9 mouse cellular contexts compared by ENCODE assay signal in genomic region chr5:111810079-111810808, GRCm38 (mm10).
DNase-seq lines count a peak whose midpoint lies in the region; ATAC-seq and TF ChIP-seq lines count a peak whose summit lies in the region.
"Had no signal": no experiment of that assay in that cellular context is flagged by ENCODE, and none has a peak within 500 bp of the region (broad histone marks: within the 10 kb centered on the region; RNA-seq: fewer than 3 reads in every experiment).

No protein-coding gene starts in this region.

- H3K9me3 ChIP-seq in lung, embryonic 14.5 days (ENCODE audit: low read depth, low read length): no peaks in the 10 kb centered on the region
- H3K9me3 ChIP-seq in embryonic facial prominence, embryonic 10.5 days: no peaks in the 10 kb centered on the region
- H3K9me3 ChIP-seq in heart, postnatal 0 days (replicated peaks; ENCODE audit: control insufficient read depth, low read length): no peaks in the 10 kb centered on the region
- H3K9me3 ChIP-seq: megakaryocyte, embryonic 14.5 days had no signal

- no peak overlapping the region for H3K27ac ChIP-seq in lung, embryonic 14.5 days (ENCODE audit: low read depth)
- H3K27ac ChIP-seq in embryonic facial prominence, embryonic 10.5 days (replicated peaks): peak overlapping the region; percentile 46
- no peak overlapping the region; the same call in 1 of the 2 replicates for H3K27ac ChIP-seq in heart, postnatal 0 days (ENCODE audit: low read depth)

- no peak overlapping the region for H3K9ac ChIP-seq in lung, embryonic 14.5 days
- no peak overlapping the region for H3K9ac ChIP-seq in heart, postnatal 0 days (replicated peaks; ENCODE audit: low read depth, low read length)

- peak; percentile 32; the same call in 1 of the 2 replicates for TF ChIP-seq CTCF in lung, embryonic 14.5 days (IDR thresholded peaks at IDR 0.05; ENCODE audit: low read depth)
- no peak for TF ChIP-seq CTCF in heart, postnatal 0 days (IDR thresholded peaks at IDR 0.05; ENCODE audit: low read depth)

- ATAC-seq in lung, embryonic 14.5 days (ENCODE audit: insufficient read depth): peak; percentile 47; the same call in 1 of the 2 replicates
- peak; percentile 63 for ATAC-seq in heart, postnatal 0 days (ENCODE audit: insufficient read depth, low read depth)

- no peaks in the 10 kb centered on the region for H3K27me3 ChIP-seq in lung, embryonic 14.5 days (ENCODE audit: insufficient read depth, low read length)
- no peaks in the 10 kb centered on the region; the same call in 1 of the 2 replicates for H3K27me3 ChIP-seq in embryonic facial prominence, embryonic 10.5 days (replicated peaks; ENCODE audit: low read depth, poor library complexity, severe bottlenecking)
- H3K27me3 ChIP-seq in heart, postnatal 0 days (ENCODE audit: control insufficient read depth, insufficient read depth, low read length): no peaks in the 10 kb centered on the region

- TF ChIP-seq EP300 in heart, postnatal 0 days (IDR thresholded peaks at IDR 0.05; ENCODE audit: low read depth): no peak

- WGBS in lung, embryonic 14.5 days: 33% methylated on average over 7 of the region's 7 CpGs
- WGBS in embryonic facial prominence, embryonic 10.5 days: 41% methylated on average over 7 of the region's 7 CpGs
- 27% methylated on average over 7 of the region's 7 CpGs for WGBS in heart, postnatal 0 days

- peak; percentile 27 for DNase-seq in adrenal gland, postnatal 14 days
- DNase-seq in adrenal gland, postnatal 25 days: no peak
- peak; percentile 41 for DNase-seq in lung, embryonic 14.5 days
- no peak for DNase-seq in lung, adult 18-20 months
- no peak for DNase-seq in embryonic facial prominence, embryonic 10.5 days (ENCODE audit: low spot score)
- peak; percentile 56 for DNase-seq in heart, postnatal 0 days (ENCODE audit: low spot score)
- no peak for DNase-seq in left cerebral cortex, adult 11 months (ENCODE audit: low spot score)
- no peak for DNase-seq in layer of hippocampus, adult 9-11 months

- H3K36me3 ChIP-seq in lung, embryonic 14.5 days (ENCODE audit: insufficient read depth): no peaks in the 10 kb centered on the region
- H3K36me3 ChIP-seq in embryonic facial prominence, embryonic 10.5 days (replicated peaks): no peaks in the 10 kb centered on the region
- no peaks in the 10 kb centered on the region for H3K36me3 ChIP-seq in heart, postnatal 0 days (replicated peaks; ENCODE audit: control insufficient read depth, insufficient read depth, low read length)

- H3K4me3 ChIP-seq in lung, embryonic 14.5 days (ENCODE audit: low read depth, low read length): no peak overlapping the region
- no peak overlapping the region for H3K4me3 ChIP-seq in embryonic facial prominence, embryonic 10.5 days
- no peak overlapping the region for H3K4me3 ChIP-seq in heart, postnatal 0 days (ENCODE audit: low read depth, low read length)
- H3K4me3 ChIP-seq: megakaryocyte, embryonic 14.5 days had no signal

- H3K4me1 ChIP-seq in lung, embryonic 14.5 days (ENCODE audit: insufficient read depth): peaks cover 5% of the 10 kb centered on the region; the same call in 1 of the 2 replicates
- H3K4me1 ChIP-seq in embryonic facial prominence, embryonic 10.5 days: peaks cover 49% of the 10 kb centered on the region
- no peaks in the 10 kb centered on the region for H3K4me1 ChIP-seq in heart, postnatal 0 days (ENCODE audit: control insufficient read depth, insufficient read depth)
- H3K4me1 ChIP-seq: megakaryocyte, embryonic 14.5 days had no signal

- no peak overlapping the region for H3K4me2 ChIP-seq in lung, embryonic 14.5 days
- H3K4me2 ChIP-seq in heart, postnatal 0 days (ENCODE audit: low read depth, low read length): no peak overlapping the region

Comparison
In these comparisons a context has a peak if more than half of its experiments do, and no peak if none do; other contexts are left out.
1. DNase-seq: peak in adrenal gland, postnatal 14 days (single experiment), lung, embryonic 14.5 days (single experiment) and heart, postnatal 0 days (single experiment); none in adrenal gland, postnatal 25 days (single experiment), lung, adult 18-20 months (0 of 2), embryonic facial prominence, embryonic 10.5 days (single experiment), left cerebral cortex, adult 11 months (single experiment) and layer of hippocampus, adult 9-11 months (single experiment).